Mouse (Mus musculus): Measurements from ENCODE around the gene Zfpm1. TPM values are rescaled to one million over a fixed set of nuclear protein-coding genes. Genes with fewer than 3 reads are reported as not detected.

Zfpm1 gene
- polyA plus RNA-seq (2015; fragmentation: Illumina TruSeq; extraction: RNeasy Lipid Tissue Mini Kit (QIAGEN cat#74804); ENCODE audit: insufficient read depth, low replicate concordance) = 2.2 TPM

DNA sequence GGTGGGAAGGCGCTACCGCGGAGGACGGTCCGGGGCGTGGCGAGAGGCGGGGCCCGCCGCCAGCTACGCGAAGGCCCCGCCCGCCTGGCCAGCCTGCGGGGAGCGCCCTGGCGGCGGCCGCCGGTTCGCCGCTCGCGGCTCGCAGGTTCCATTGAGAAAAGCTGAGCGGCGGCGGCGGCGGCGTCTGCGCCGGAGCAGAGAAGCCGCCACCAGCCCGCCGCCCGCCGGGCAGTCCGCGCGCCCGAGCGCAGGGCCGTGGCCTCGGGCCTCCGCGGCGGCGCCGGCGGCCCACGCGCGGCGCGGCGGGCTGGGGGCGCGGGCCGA is at the start of gene Zfpm1:
Gene Zfpm1 (plus strand): TSS at position 107 of the 324 bp plus-strand sequence.

DNA sequence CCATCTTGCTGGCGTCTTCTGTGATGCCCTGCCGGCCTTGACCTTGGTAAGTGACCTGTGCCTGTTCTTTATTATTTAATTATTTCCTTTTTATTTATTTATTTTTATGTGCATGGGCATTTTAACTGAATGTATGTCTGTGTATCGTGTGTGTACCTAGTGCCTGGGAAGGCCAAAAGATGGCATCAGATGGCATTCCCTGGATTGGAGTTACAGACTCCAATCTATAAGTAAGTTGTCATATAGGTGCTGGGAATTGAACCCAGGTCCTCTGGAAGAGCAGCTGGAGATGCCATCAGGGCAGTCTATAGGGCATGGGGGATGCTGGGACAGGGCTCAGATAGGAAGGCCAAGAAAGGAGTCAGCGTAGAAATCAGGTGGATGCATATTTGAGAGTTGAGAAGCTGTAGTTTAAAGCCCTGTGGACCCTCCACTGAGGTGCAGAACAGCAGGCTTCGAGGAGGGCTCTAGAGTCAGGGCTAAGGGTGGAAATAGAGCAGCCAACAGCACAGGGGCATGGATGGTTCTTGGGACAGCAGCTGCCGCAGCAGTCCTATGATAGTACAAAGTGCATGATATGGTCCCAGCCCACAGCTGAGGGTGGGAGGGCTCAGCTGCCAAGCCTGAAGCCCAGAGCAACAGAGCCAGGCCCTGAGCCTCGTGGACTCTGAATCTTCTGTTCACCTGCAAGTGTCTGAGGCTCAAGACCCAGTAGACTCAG is 78.9 kb downstream of the Zfpm1 start, which contains the start of gene Trhr2:
Gene Trhr2 (minus strand): TSS at position 51 of the 721 bp plus-strand sequence.

DNA sequence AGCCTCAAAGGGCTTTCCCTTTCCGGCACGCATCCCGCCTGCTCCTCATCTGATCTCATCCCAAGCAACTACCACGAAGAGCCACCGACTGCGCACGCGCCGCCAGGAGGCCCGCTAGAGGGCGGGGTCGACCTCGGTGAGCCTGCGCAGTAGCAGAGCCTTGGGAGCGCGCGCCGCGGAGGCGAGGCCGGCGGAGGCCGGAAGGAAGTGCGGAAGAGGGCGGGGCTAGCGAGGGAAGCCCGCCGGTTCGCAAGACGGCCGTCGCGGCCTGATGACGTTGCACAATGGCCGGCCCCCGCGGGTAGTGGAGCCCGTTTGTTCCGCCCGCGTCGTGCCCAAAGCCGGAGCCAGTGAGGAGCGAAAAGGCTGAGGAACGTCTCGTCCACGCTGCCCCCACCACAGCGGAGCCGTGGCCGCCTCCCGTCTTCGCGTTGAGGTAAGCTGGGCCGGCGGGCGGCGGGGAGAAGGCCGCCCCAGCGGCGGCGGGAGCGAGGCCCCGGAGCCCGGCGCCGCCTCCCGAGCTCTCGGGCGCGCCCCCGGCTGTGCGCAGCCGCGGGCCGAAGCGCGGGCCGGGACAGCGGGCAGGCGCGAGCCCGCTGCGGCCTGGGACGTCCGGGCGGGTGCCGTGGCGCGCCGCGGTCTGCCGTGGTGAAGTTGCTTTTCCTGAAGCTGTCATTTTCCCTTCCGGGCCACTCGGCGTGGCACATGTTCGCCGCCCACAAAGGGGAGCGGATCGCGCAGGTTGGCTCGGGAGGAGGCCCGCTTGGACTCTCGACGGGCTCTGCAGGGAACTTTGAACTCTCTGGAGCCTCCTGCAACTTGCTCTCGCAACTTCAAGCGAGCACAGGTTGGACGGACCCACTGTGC is 94.7 kb downstream of the Zfpm1 start, which contains the start of gene Zc3h18:
Gene Zc3h18 (plus strand): TSS at position 245 of the 867 bp plus-strand sequence.

Other genes starting within 250 kb of the Zfpm1 start
- not detected for gene Trhr2, start 78.6 kb downstream of the Zfpm1 start, polyA plus RNA-seq (2015; fragmentation: Illumina TruSeq; extraction: RNeasy Lipid Tissue Mini Kit (QIAGEN cat#74804); ENCODE audit: insufficient read depth, low replicate concordance)
- gene Zc3h18, start 94.5 kb downstream of the Zfpm1 start, polyA plus RNA-seq (2015; fragmentation: Illumina TruSeq; extraction: RNeasy Lipid Tissue Mini Kit (QIAGEN cat#74804); ENCODE audit: insufficient read depth, low replicate concordance) = 32.2 TPM
- gene Il17c, start 139.9 kb downstream of the Zfpm1 start, polyA plus RNA-seq (2015; fragmentation: Illumina TruSeq; extraction: RNeasy Lipid Tissue Mini Kit (QIAGEN cat#74804); ENCODE audit: insufficient read depth, low replicate concordance) = not detected
- gene Cyba, start 150.8 kb downstream of the Zfpm1 start, polyA plus RNA-seq (2015; fragmentation: Illumina TruSeq; extraction: RNeasy Lipid Tissue Mini Kit (QIAGEN cat#74804); ENCODE audit: insufficient read depth, low replicate concordance) = 98.4 TPM
- gene Mvd, start 161.3 kb downstream of the Zfpm1 start, polyA plus RNA-seq (2015; fragmentation: Illumina TruSeq; extraction: RNeasy Lipid Tissue Mini Kit (QIAGEN cat#74804); ENCODE audit: insufficient read depth, low replicate concordance) = 1.9 TPM
- gene Snai3, start 178.6 kb downstream of the Zfpm1 start, polyA plus RNA-seq (2015; fragmentation: Illumina TruSeq; extraction: RNeasy Lipid Tissue Mini Kit (QIAGEN cat#74804); ENCODE audit: insufficient read depth, low replicate concordance) = 1.5 TPM
- gene Rnf166, start 193.9 kb downstream of the Zfpm1 start, polyA plus RNA-seq (2015; fragmentation: Illumina TruSeq; extraction: RNeasy Lipid Tissue Mini Kit (QIAGEN cat#74804); ENCODE audit: insufficient read depth, low replicate concordance) = 17.7 TPM
- 12.3 TPM for gene Ctu2, start 194.0 kb downstream of the Zfpm1 start, polyA plus RNA-seq (2015; fragmentation: Illumina TruSeq; extraction: RNeasy Lipid Tissue Mini Kit (QIAGEN cat#74804); ENCODE audit: insufficient read depth, low replicate concordance)

Measured in spleen, adult 10 weeks (tissue).